Mouse (Mus musculus) forebrain, embryonic 11.5 days (tissue): ENCODE measurements at regions not wholly inside any gene's neighbourhood (a gene's known extent, or its start where the extent isn't known, plus 50 kb on each side); places are given as distances from the start of the nearest gene placed in this dataset.

Experiments used
- ATAC-seq: fragments of 200-750 bp; cut with Nextera tagmentation; replicated peaks from 2 replicates; pipeline ENCODE4 v1.8.0; 2017; ENCODE audit warnings: moderate TSS enrichment; ENCODE audit not compliant: low FRiP score
- DNase-seq: peaks from one replicate; pipeline ENCODE4 v3.0.0-alpha.2; 2017; ENCODE audit warnings: low spot score
- H3K27ac ChIP-seq: fragments of 300-500 bp; sonication (generic); 2 replicates; pipeline ENCODE4 v1.5.1; 2014; ENCODE audit warnings: low read depth, low read length
- H3K27me3 ChIP-seq: fragments of 300-500 bp; sonication (generic); 2 replicates; pipeline ENCODE4 v1.6.1; 2014; ENCODE audit warnings: mild to moderate bottlenecking, low read length, mixed read lengths; ENCODE audit not compliant: control insufficient read depth, insufficient read depth
- H3K36me3 ChIP-seq: fragments of 300-500 bp; sonication (generic); 2 replicates; pipeline ENCODE4 v1.6.1; 2014; ENCODE audit warnings: mild to moderate bottlenecking, low read length, moderate library complexity, mixed read lengths; ENCODE audit not compliant: control insufficient read depth, insufficient read depth
- H3K4me1 ChIP-seq: fragments of 300-500 bp; sonication (generic); replicated peaks from 2 replicates; pipeline ENCODE4 v1.6.1; 2014; ENCODE audit warnings: low read length, mixed read lengths; ENCODE audit not compliant: control insufficient read depth, insufficient read depth
- H3K4me2 ChIP-seq: fragments of 300-500 bp; sonication (generic); 2 replicates; pipeline ENCODE4 v1.6.1; 2014; ENCODE audit warnings: low read depth, mild to moderate bottlenecking, low read length, moderate library complexity, mixed read lengths; ENCODE audit not compliant: severe bottlenecking
- H3K4me3 ChIP-seq: fragments of 300-500 bp; sonication (generic); 2 replicates; pipeline ENCODE4 v1.5.1; 2014; ENCODE audit warnings: low read depth, low read length
- H3K9ac ChIP-seq: fragments of 300-500 bp; sonication (generic); 2 replicates; pipeline ENCODE4 v1.6.1; 2014; ENCODE audit warnings: low read length
- H3K9me3 ChIP-seq: fragments of 300-500 bp; sonication (generic); 2 replicates; pipeline ENCODE4 v1.6.1; 2016; ENCODE audit warnings: low read length, mixed read lengths; ENCODE audit not compliant: control insufficient read depth
- WGBS: fragments of 180-500 bp; shearing (Covaris S2); extraction: QIAGEN DNeasy Blood & Tissue Kit; methylation state at CpG from one replicate; pipeline ENCODE4 v1.1.7; 2014; 5-methylcytosine and 5-hydroxymethylcytosine counted together

DNA sequence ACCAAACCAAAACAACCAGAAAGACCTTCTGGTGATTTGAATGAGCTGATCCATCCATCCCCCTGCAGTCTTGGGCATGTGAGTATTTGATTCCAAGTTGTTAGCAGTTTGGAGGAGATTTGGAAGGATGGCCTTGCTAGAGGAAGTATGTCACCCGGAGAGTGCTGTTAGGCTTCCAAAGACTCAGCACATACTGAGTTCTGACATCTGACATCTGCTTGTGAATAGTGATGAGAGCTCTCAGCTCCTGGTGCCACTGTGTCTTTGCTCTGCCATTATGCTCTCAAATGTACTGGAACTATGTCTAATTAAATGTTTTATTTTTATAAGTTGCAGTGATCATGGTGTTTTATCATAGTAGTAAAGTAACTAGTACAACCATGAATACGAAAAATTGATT, 1184.2 kb downstream of the Kcnt2 start:
- Histone ChIP-seq H3K9ac (no peak overlapping the region), H3K36me3 (no peaks in the 10 kb centered on the region), H3K4me2 (no peak overlapping the region), H3K4me1 (no peaks in the 10 kb centered on the region), H3K4me3 (no peak overlapping the region), H3K9me3 (no peaks in the 10 kb centered on the region), H3K27me3 (no peaks in the 10 kb centered on the region), H3K27ac (no peak overlapping the region)
- ATAC-seq (no peak), DNase-seq (no peak)
- 86% methylated on average over 2 of the region's 2 CpGs for WGBS

- no peaks in the 10 kb centered on the region for H3K36me3 ChIP-seq
- no peak overlapping the region for H3K9ac ChIP-seq
- H3K27me3 ChIP-seq = no peaks in the 10 kb centered on the region
- H3K9me3 ChIP-seq = no peaks in the 10 kb centered on the region
- 11% methylated on average over 1 of the region's 1 CpGs for WGBS
- ATAC-seq (no peak), DNase-seq (no peak)
- no peak overlapping the region for H3K4me2 ChIP-seq
- no peak overlapping the region for H3K27ac ChIP-seq
- no peak overlapping the region for H3K4me3 ChIP-seq
- no peaks in the 10 kb centered on the region for H3K4me1 ChIP-seq
Measured at GRCm38 (mm10) chr1:141435452-141435851, 1189.5 kb downstream of the Kcnt2 start.

DNA sequence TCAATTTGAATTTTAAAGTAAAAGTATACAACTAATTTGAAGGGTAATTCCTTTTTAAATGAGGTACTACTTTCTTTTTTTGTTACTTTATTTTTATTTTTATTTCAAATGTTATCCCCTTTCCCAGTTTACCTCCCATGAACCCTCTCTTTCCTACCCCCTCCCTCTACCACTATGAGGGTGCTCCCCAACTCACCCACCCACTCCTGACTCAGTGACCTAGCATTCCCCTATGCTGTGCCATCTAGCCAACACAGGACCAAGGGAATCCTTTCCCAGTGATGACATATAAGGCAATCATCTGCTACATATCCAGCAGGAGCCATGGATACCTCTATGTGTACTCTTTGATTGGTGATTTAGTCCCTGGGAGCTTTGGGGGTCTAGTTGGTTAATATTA, 1194.3 kb downstream of the Kcnt2 start:
- DNase-seq (no peak), ATAC-seq (no peak)
- H3K9ac ChIP-seq = no peak overlapping the region
- H3K4me1 ChIP-seq = no peaks in the 10 kb centered on the region
- H3K27ac ChIP-seq = no peak overlapping the region
- no peaks in the 10 kb centered on the region for H3K9me3 ChIP-seq
- H3K4me3 ChIP-seq = no peak overlapping the region
- no peaks in the 10 kb centered on the region for H3K36me3 ChIP-seq
- no peaks in the 10 kb centered on the region for H3K27me3 ChIP-seq
- H3K4me2 ChIP-seq = no peak overlapping the region

DNA sequence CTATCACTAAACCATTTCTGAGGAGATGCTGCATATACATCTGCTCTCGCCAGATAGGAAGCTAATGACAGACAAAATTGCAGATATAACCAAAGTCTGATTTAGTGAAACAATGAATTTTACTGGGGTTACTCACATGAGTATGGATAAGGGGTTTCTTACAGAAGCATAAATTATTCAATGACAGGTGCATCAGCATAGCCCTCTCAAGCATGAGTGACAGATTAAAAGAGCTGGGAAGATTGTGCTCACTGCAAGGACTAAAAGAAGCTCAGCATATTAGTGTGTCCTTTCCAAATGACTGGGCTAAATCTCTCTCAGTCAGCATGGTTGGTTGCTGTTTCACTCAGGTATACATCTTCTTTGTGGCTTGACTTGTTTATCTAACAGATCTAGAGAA, 1205.0 kb downstream of the Kcnt2 start:
- H3K4me2 ChIP-seq = no peak overlapping the region
- H3K4me1 ChIP-seq = no peaks in the 10 kb centered on the region
- ATAC-seq (no peak), DNase-seq (no peak)
- H3K27ac ChIP-seq = no peak overlapping the region
- H3K27me3 ChIP-seq = no peaks in the 10 kb centered on the region
- H3K9ac ChIP-seq = no peak overlapping the region
- WGBS = 87% methylated on average over 1 of the region's 1 CpGs
- H3K9me3 ChIP-seq = no peaks in the 10 kb centered on the region
- H3K36me3 ChIP-seq = no peaks in the 10 kb centered on the region
- no peak overlapping the region for H3K4me3 ChIP-seq

- no peak overlapping the region for H3K27ac ChIP-seq
- no peaks in the 10 kb centered on the region for H3K9me3 ChIP-seq
- no peaks in the 10 kb centered on the region for H3K27me3 ChIP-seq
- DNase-seq (no peak), ATAC-seq (no peak)
- H3K36me3 ChIP-seq = no peaks in the 10 kb centered on the region
- no peaks in the 10 kb centered on the region for H3K4me1 ChIP-seq
- H3K4me2 ChIP-seq = no peak overlapping the region
- H3K4me3 ChIP-seq = no peak overlapping the region
- no peak overlapping the region for H3K9ac ChIP-seq
Measured at GRCm38 (mm10) chr1:141464576-141464975, 1218.6 kb downstream of the Kcnt2 start.
